Mouse (Mus musculus): Measurements from ENCODE around the gene 1700017N19Rik.
"Not testable (repeated sequence)": the region's sequence is repeated elsewhere in the genome, so short reads cannot be mapped to it uniquely, and the experiment has no call there.

1700017N19Rik gene

GRCm38 (mm10) chr10:100590323-100590722, at the start of gene 1700017N19Rik, which contains the start of gene 4930430F08Rik:
1700017N19Rik (plus strand) TSS chr10:100590484.
4930430F08Rik (minus strand) TSS chr10:100590423.
- DNase-seq (ENCODE audit: inconsistent age in 2 of 2, low spot score in 1 of 2), result no peak

DNA sequence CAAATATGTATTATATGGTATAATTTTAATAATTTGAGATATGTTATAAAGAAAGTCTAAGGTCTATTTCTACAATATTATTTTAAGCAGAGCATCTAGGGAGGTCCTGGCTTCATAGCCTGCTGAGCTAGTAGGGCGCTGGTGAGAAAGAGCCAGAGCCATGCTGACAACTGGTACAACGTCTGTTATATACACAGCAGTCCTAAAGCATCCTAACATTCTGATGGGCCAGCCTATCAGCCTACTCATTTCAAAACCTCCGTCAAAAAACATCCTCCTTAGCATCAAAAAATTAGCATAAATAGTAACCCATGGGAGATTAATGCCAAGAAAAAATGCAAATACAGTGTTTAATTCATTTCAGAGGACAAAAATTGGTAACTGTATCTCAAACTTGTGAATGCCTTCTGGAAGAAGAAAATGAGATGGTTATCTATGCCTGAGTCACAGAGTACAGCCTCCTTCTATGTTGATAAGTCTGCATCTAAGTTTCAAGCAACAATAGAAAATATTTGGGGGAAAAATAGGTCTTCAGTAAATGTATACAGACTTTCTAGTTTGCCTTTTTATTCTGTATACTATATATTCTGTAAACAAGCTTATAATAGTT, 33.6 kb upstream of the 1700017N19Rik start:
- DNase-seq (ENCODE audit: inconsistent age in 2 of 2, low spot score in 1 of 2), result no peak

- not testable (repeated sequence) for DNase-seq (ENCODE audit: inconsistent age in 2 of 2, low spot score in 1 of 2)
Observed at GRCm38 (mm10) chr10:100560194-100560883, 29.9 kb upstream of the 1700017N19Rik start.

DNA sequence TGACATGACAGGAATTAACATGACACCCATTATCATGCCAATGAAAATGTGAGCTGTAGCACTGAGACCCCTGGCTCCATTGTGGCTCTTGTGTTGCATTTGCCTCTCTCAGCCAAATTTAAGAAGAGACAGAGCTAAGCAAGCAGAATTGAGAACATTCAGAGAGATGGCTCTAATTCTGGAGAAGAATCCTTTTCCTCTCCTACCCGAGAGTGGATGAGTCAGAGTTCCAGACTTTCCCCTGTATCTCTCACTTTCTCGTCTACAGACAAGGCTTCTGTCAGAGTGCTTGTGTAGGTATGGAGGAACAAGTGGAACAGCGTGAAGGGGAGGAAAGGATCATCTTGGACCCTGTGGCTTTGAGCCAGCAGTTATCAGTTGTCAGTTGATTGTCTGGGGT, 26.2 kb upstream of the 1700017N19Rik start:
- no peak for DNase-seq (ENCODE audit: inconsistent age in 2 of 2, low spot score in 1 of 2)

DNA sequence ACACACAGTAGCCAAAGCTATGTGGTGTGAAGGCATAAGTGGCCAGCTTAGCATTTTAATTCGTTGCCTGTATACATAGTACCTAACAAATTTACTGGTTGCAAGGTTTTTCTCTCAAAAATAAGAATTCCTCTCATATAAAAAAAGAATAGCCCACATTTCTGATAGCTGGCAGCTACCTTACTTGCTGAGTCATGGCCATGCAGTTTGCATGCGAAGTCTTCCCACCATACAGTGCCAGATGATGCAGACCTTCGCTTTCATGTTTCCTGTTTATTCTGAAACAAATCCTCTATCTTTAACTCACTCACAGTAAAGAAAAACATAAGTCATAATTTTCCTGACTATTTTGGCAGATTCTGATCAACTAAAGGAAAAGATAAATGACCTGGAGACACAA, 18.6 kb upstream of the 1700017N19Rik start:
- DNase-seq (ENCODE audit: inconsistent age in 2 of 2, low spot score in 1 of 2), result no peak

- no peak for DNase-seq (ENCODE audit: inconsistent age in 2 of 2, low spot score in 1 of 2)
Observed at GRCm38 (mm10) chr10:100574505-100575149, 15.7 kb upstream of the 1700017N19Rik start.

DNA sequence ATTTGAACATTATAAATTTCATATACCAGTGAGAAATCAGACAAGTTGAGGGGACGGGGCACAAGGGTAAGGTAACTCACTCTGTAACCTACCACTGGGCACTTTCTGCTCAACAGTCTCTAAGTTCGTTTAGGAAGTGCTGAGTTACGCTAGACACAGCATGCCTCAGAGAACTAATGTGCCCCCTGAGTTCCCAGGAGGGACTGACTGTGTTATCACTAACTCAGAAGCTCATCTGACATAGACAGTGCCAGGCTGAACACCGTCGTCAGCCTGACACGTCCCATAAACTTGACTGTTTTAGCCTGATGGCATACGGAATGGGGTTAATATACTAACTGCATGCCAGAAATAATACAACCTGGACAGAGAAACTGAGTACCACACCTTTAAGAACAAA, 15.0 kb upstream of the 1700017N19Rik start:
- no peak for DNase-seq (ENCODE audit: inconsistent age in 2 of 2, low spot score in 1 of 2)

DNA sequence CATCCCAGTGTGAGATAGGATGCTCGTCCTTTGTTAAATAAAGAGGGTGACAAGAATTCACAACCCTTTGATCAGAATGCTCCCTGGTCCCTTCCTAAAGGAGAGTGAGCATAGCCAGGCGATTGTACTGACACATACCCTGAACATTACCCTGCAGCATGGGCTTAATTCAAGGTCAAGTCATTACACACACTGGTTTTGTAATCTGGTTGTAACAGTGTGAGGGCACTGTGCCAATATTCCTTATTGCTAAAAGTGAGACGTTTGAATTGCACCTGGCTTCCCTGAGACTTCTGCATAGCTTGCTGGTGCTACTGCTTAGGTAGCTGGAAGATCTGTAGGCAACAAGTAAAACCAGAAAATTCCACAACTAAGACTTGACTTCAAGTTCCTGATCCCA, 6.1 kb upstream of the 1700017N19Rik start:
- peak in 1 of 2 experiments; percentile 66 for DNase-seq (ENCODE audit: inconsistent age in 2 of 2, low spot score in 1 of 2)

DNA sequence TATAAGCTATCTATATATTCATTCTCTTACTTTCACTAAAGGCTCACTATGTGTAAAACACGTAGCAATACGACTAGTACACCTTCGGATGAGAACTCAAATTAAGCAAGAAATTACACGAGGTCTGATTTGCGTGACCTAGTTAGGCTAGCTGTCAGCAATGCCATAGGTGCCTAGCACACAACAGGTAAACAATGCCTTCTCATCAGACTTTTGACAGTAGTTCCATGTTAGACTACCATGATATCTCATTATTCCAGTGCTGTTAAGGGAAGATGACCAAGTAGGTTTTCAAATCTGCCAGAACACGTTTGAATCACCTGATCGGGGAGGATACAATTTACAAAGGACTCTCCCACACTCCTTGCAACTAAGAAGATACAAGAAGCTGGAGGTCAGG, 1.8 kb upstream of the 1700017N19Rik start:
- no peak for DNase-seq (ENCODE audit: inconsistent age in 2 of 2, low spot score in 1 of 2)

- peak; percentile 89 to 97 for DNase-seq (ENCODE audit: inconsistent age in 2 of 2, low spot score in 1 of 2)
Observed at GRCm38 (mm10) chr10:100588932-100589388, 1.3 kb upstream of the 1700017N19Rik start.

DNA sequence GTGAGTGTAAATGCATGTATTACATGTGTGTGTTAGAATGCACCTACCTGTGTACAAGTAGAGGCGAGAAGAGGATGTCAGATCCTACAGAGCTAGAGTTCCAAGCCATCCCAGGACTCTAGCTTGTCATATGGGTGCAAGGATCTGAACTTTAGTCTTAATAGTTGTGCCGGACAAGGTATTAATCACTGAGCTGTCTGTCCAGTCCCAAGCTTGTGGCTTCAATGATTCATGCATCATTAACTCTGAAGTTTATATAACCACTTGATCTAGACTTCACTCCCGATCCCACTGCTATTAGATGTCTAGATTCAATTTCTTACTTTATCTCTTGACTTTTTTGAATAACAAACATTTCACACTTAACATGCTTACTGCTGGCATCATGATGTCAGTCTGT, 8.1 kb downstream of the 1700017N19Rik start:
- no peak for DNase-seq (ENCODE audit: inconsistent age in 2 of 2, low spot score in 1 of 2)

DNA sequence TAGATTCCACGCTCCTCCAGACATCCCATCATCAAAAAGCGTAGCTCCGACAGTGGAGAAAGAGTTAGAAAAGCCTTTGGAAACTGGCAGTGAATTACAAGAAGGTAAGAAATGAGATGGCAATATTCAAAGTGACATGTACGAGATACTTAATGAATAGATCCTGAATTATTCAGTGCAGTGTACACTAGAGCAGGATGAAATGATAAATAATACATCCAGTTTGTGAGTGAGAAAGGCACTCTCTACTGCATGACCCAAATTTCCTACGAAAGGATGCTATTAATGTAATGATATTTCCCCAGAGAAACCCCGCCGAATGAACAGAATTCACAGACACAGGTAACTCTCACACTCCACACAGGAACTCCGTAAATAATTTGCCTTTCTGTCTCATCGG, 13.2 kb downstream of the 1700017N19Rik start:
- no peak for DNase-seq (ENCODE audit: inconsistent age in 2 of 2, low spot score in 1 of 2)

GRCm38 (mm10) chr10:100604254-100604653, 14.0 kb downstream of the 1700017N19Rik start:
- DNase-seq (ENCODE audit: inconsistent age in 2 of 2, low spot score in 1 of 2), result no peak

GRCm38 (mm10) chr10:100617233-100617903, 27.1 kb downstream of the 1700017N19Rik start:
- DNase-seq (ENCODE audit: inconsistent age in 2 of 2, low spot score in 1 of 2), result no peak

DNA sequence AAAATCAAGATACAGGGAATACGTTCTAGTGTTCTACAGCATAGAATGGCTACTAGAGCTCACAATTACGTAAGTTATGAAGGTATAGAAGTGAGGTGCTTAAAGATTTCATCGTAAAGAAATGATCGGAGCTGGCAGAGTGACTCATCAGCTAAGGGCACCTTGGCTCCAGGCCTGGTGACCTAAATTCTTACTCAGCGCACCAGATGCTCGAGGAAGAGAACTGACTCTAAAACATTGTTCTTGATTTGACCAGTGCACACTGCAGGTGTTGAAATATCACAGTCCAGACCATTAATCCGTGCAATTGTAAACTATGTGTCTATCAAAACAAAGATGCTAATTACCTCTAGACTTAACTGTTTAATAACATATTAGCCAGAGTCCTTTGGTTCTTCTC, 29.2 kb downstream of the 1700017N19Rik start:
- no peak for DNase-seq (ENCODE audit: inconsistent age in 2 of 2, low spot score in 1 of 2)

- no peak for DNase-seq (ENCODE audit: inconsistent age in 2 of 2, low spot score in 1 of 2)
Observed at GRCm38 (mm10) chr10:100620040-100620439, 29.8 kb downstream of the 1700017N19Rik start.

- DNase-seq (ENCODE audit: inconsistent age in 2 of 2, low spot score in 1 of 2), result no peak
Observed at GRCm38 (mm10) chr10:100622494-100622893, 32.2 kb downstream of the 1700017N19Rik start.

DNA sequence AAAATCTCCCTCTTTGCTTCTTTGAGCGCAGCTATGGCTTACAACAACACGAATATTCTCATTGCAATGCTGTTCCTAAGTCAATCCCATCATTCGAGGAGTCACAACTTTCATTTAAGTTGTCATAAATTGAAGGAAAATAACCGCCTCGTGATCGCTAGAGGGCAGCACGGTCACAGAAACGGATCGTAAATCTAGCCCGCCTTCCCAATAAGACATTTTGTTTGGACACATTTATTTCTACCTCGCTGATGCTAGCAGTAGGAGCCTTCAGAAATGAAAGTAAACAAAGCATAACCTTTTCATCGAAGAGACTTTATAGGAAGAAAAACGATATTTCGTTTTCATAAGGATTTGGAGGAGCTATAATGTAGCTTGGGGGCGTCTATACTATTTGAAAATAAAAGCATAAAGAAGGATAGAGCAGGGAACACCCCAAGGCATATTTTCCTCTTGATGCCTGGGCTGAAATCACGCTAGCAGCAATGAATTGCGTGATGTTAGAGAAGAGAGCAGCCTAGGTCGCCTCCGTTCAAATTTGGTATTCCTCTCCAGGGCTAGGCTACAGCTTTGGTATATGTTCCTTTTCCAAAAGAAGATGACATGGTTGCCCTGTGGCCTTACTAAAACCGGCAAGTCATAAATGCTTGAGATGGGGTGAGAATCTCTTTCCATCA, 39.6 kb downstream of the 1700017N19Rik start:
- peak; percentile 23 to 72 for DNase-seq (ENCODE audit: inconsistent age in 2 of 2, low spot score in 1 of 2)

DNA sequence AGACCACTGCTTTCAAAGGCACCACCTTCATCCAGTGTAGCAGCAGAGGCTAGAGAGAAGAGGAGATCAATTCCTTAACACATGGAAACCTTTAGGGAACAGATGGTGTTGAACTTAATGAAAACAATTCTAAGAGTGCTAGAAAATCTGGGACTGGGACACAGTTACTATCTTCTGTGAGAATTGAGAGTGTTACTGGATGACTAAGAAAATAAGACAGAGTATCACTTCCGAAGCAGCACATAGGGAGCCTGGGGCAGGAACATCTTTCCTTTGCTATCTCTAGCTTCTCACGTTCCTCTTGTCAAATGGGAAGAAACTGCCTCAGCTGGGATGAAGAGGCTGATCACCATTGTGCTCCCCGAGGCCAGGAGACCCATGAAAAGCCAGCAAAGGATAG, 52.6 kb downstream of the 1700017N19Rik start:
- DNase-seq (ENCODE audit: inconsistent age in 2 of 2, low spot score in 1 of 2), result no peak

DNA sequence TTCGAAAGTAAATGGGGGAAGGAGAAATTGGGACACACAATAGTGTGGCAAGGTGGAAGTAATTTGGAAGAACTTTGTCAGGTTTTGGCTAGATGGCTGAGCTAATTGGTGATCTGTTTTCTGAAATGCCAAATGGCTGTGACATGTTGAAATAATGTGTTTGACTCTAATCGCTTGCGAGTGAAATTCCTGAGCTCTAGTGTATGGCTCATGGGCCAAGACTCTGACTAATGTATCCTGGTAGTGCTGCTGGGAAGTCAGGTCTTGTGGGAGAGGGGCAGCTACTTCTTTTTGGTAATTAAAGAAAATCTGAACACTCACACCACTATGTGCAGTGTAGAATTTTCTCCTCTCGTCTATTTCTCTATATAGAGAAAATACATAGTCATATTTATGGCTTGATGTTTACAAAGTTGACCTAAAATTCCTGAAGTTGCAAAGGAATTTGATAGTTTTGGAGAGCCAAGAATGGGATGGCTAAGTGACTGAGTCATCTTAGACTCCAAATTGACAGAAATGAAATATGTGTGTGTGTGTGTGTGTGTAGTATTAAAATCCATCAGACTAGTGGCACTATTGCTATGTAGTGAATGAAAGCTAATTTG, 55.1 kb downstream of the 1700017N19Rik start:
- no peak for DNase-seq (ENCODE audit: inconsistent age in 2 of 2, low spot score in 1 of 2)

DNA sequence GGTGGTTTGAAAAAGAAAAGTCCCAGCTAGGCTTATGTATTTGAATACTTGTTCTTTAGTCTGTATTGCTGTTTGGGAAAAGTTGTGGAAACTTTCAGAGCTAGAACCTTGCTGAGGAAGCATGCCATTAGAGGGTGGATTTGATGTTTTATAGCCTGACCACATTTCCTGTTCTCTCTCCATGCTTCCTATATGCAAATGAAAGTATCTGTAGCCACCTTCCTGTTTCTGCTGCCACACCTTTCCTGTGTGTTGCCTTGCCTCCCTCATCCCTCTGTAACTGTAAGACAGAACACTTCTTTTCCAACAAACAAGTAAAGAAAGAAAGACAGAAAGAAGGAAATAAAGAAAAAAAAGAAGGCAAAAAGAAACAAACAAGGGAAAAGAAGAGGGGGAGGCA, 63.9 kb downstream of the 1700017N19Rik start:
- no peak for DNase-seq (ENCODE audit: inconsistent age in 2 of 2, low spot score in 1 of 2)
